Mouse (Mus musculus) lung, embryonic 15.5 days (tissue): Measurements from ENCODE around the gene Ascc2. TPM values are rescaled to one million over a fixed set of nuclear protein-coding genes. Genes with fewer than 3 reads are reported as not detected.

Experiments used
- ATAC-seq: fragments of 200-750 bp; cut with Nextera tagmentation; 2 replicates; pipeline ENCODE4 v1.8.0; 2017; ENCODE audit warnings: moderate number of reproducible peaks, borderline replicate concordance; ENCODE audit not compliant: low FRiP score, low TSS enrichment; ENCODE audit errors: extremely low read depth
- H3K27ac ChIP-seq: fragments of 300-500 bp; sonication (generic); 2 replicates; pipeline ENCODE4 v1.5.1; 2015; ENCODE audit warnings: moderate library complexity, mild to moderate bottlenecking, inconsistent platforms
- H3K27me3 ChIP-seq: fragments of 300-500 bp; sonication (generic); 2 replicates; pipeline ENCODE4 v1.6.1; 2015; ENCODE audit warnings: inconsistent platforms
- H3K36me3 ChIP-seq: fragments of 300-500 bp; sonication (generic); 2 replicates; pipeline ENCODE4 v1.6.1; 2015; ENCODE audit warnings: inconsistent platforms
- H3K4me1 ChIP-seq: fragments of 300-500 bp; sonication (generic); 2 replicates; pipeline ENCODE4 v1.6.1; 2015; ENCODE audit warnings: inconsistent platforms
- H3K4me2 ChIP-seq: fragments of 300-500 bp; sonication (generic); 2 replicates; pipeline ENCODE4 v1.6.1; 2015; ENCODE audit warnings: inconsistent platforms, mild to moderate bottlenecking, moderate library complexity
- H3K4me3 ChIP-seq: fragments of 300-500 bp; sonication (generic); 2 replicates; pipeline ENCODE4 v1.5.1; 2015; ENCODE audit warnings: mild to moderate bottlenecking, inconsistent platforms
- H3K9ac ChIP-seq: fragments of 300-500 bp; sonication (generic); 2 replicates; pipeline ENCODE4 v1.6.1; 2015; ENCODE audit warnings: inconsistent platforms
- H3K9me3 ChIP-seq: fragments of 300-500 bp; sonication (generic); 2 replicates; pipeline ENCODE4 v1.6.1; 2016; ENCODE audit warnings: inconsistent platforms
- WGBS: fragments of 180-500 bp; shearing (Covaris S2); methylation state at CpG from one replicate; pipeline ENCODE4 v1.1.7; 2015; 5-methylcytosine and 5-hydroxymethylcytosine counted together
- polyA plus RNA-seq: library from polyadenylated mRNA; unstranded; fragments of >200 nt; fragmentation: Nextera tagmentation; extraction: Ambion mirVana; gene quantifications from 2 replicates; pipeline ENCODE4 v1.2.1, GENCODE M21; 2015

Ascc2 gene
- polyA plus RNA-seq, 1 experiment from 2014 or later = 35.1 TPM

DNA sequence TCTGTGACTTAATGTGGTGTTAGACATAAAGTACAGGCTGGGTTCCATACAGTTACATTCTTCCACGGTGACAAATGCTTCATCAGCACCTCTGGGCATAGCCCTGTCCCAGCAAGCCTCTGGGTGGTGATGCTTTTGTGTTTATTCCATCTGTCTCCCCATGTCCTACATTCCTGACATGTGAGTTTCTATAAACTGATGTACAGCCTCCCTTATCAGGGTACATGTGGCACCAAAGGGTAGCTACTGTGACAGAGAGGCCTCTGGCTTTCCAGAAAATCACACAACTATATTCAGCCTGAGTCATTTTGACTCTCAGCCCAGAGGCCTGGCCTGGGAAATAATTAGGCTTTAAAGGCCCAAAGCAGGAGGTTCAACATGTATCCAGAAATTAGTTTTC lies 31.0 kb upstream of the Ascc2 start:
- H3K4me2 ChIP-seq = no peak overlapping the region
- no peak for ATAC-seq
- H3K4me3 ChIP-seq = no peak overlapping the region
- no peaks in the 10 kb centered on the region for H3K27me3 ChIP-seq
- WGBS = 64% methylated on average over 1 of the region's 1 CpGs
- no peaks in the 10 kb centered on the region for H3K9me3 ChIP-seq
- no peak overlapping the region for H3K9ac ChIP-seq
- H3K36me3 ChIP-seq = no peaks in the 10 kb centered on the region
- no peak overlapping the region for H3K27ac ChIP-seq
- peaks cover 17% of the 10 kb centered on the region for H3K4me1 ChIP-seq

- Histone ChIP-seq H3K9ac (no peak overlapping the region), H3K27me3 (no peaks in the 10 kb centered on the region), H3K4me1 (no peaks in the 10 kb centered on the region), H3K27ac (no peak overlapping the region), H3K4me2 (no peak overlapping the region), H3K36me3 (no peaks in the 10 kb centered on the region), H3K4me3 (no peak overlapping the region), H3K9me3 (no peaks in the 10 kb centered on the region)
- WGBS = 59% methylated on average over 2 of the region's 2 CpGs
- ATAC-seq = no peak
Observed at GRCm38 (mm10) chr11:4611904-4612303, 25.6 kb upstream of the Ascc2 start.

DNA sequence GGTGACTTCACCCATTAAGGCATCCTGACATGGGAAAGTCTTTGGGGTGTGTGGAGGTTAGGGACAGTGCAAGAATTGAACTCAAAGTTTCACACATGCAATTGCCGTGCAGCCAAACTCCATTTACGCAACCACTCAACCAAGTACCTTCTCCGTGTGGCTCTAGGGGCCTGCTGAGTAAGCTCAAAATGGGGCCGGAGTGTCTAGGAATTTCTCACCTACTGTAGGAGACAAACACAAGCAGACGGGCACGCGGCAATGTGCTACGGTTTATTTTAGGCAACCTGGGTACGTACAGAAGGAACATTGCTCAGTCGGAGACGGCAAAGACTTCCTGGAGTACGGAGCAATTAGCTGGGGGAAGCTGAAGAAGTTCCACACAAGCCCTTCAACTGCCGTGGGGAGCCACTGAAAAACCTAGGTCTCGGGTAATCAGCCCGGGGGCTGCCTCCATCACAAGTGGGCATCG lies 17.5 kb upstream of the Ascc2 start, which contains the start of gene Gm11032:
TSS of gene Gm11032 (plus strand) at position 51 of the 469 bp plus-strand sequence.
- Histone ChIP-seq H3K9me3 (no peaks in the 10 kb centered on the region), H3K27me3 (no peaks in the 10 kb centered on the region), H3K9ac (no peak within 1 kb of the TSS), H3K4me3 (no peak within 1 kb of the TSS), H3K4me1 (no peaks in the 10 kb centered on the region), H3K27ac (no peak within 1 kb of the TSS), H3K36me3 (no peaks in the 10 kb centered on the region), H3K4me2 (no peak within 1 kb of the TSS)
- WGBS = 54% methylated on average over 16 of the region's 16 CpGs
- no peak for ATAC-seq

DNA sequence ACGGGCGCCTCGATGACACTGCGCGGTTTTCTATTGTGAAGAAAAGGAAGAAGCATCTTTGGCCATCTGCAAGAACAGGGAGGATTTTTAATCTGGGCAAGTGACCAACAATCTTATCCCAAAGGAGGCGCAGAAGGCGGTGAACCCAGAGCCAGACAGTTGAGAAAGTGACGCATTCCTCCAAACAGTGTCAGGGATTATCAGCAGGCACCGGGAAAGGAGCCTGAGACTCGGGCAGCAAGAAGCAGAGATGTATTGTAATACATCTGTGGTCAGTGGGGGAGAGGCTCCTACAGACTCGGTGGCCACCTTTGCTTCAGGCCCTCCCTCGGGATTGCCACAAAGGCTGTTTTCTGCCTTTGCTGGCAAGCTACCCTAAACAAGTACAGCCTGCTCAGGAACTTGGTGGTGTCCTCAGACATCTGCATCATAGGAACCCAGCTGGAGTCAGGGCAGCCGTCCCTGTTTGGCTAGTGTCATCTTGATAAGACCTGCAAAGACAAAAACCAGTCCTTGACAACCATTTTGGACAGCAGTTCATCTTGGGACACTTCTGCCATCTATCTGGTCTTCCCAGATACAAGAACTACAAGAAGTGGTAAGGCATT lies 16.9 kb upstream of the Ascc2 start:
- H3K36me3 ChIP-seq = no peaks in the 10 kb centered on the region
- no peak overlapping the region for H3K4me2 ChIP-seq
- no peaks in the 10 kb centered on the region for H3K27me3 ChIP-seq
- H3K9me3 ChIP-seq = no peaks in the 10 kb centered on the region
- 37% methylated on average over 13 of the region's 13 CpGs for WGBS
- no peak overlapping the region for H3K9ac ChIP-seq
- no peak for ATAC-seq
- H3K27ac ChIP-seq = no peak overlapping the region
- H3K4me1 ChIP-seq = no peaks in the 10 kb centered on the region
- no peak overlapping the region for H3K4me3 ChIP-seq

DNA sequence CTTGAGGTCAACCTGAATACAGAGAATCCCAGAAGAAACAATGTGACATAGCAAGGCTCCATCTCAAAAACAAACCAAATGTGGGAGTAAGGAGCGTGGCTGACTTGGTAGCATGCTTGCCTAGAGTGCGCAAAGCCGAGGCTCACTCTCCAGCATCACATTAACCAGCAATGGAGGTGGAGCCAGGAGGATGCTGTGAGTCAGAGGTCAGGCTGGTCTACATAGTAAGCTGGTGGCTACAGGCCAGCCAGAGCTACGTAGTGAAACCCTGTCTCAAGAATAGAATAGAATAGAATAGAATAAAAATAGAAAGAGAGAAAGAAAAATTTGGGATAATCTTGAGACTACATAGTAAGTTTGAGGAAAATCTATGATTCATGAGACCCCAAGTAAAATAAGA lies 15.7 kb upstream of the Ascc2 start:
- H3K4me3 ChIP-seq = no peak overlapping the region
- no peaks in the 10 kb centered on the region for H3K27me3 ChIP-seq
- H3K36me3 ChIP-seq = no peaks in the 10 kb centered on the region
- H3K27ac ChIP-seq = no peak overlapping the region
- H3K9ac ChIP-seq = no peak overlapping the region
- H3K4me1 ChIP-seq = no peaks in the 10 kb centered on the region
- ATAC-seq = no peak
- WGBS = 66% methylated on average over 4 of the region's 4 CpGs
- no peak overlapping the region for H3K4me2 ChIP-seq
- no peaks in the 10 kb centered on the region for H3K9me3 ChIP-seq

GRCm38 (mm10) chr11:4622442-4622986 lies 15.0 kb upstream of the Ascc2 start:
- Histone ChIP-seq H3K4me2 (no peak overlapping the region), H3K4me1 (no peaks in the 10 kb centered on the region), H3K9me3 (no peaks in the 10 kb centered on the region), H3K9ac (no peak overlapping the region), H3K27me3 (no peaks in the 10 kb centered on the region), H3K27ac (no peak overlapping the region), H3K4me3 (no peak overlapping the region), H3K36me3 (no peaks in the 10 kb centered on the region)
- ATAC-seq = no peak
- WGBS = 57% methylated on average over 7 of the region's 7 CpGs

GRCm38 (mm10) chr11:4622997-4623396 lies 14.6 kb upstream of the Ascc2 start:
- Histone ChIP-seq H3K9ac (no peak overlapping the region), H3K4me2 (no peak overlapping the region), H3K36me3 (no peaks in the 10 kb centered on the region), H3K27ac (no peak overlapping the region), H3K4me1 (no peaks in the 10 kb centered on the region), H3K27me3 (no peaks in the 10 kb centered on the region), H3K4me3 (no peak overlapping the region), H3K9me3 (no peaks in the 10 kb centered on the region)
- ATAC-seq = no peak
- 66% methylated on average over 5 of the region's 5 CpGs for WGBS

- no peak overlapping the region for H3K9ac ChIP-seq
- no peaks in the 10 kb centered on the region for H3K9me3 ChIP-seq
- no peak for ATAC-seq
- no peaks in the 10 kb centered on the region for H3K36me3 ChIP-seq
- H3K27me3 ChIP-seq = no peaks in the 10 kb centered on the region
- no peak overlapping the region for H3K4me2 ChIP-seq
- WGBS = 70% methylated on average over 7 of the region's 7 CpGs
- H3K27ac ChIP-seq = no peak overlapping the region
- H3K4me3 ChIP-seq = no peak overlapping the region
- peaks cover 11% of the 10 kb centered on the region; the same call in 1 of the 2 replicates for H3K4me1 ChIP-seq
Observed at GRCm38 (mm10) chr11:4625931-4626330, 11.6 kb upstream of the Ascc2 start.

DNA sequence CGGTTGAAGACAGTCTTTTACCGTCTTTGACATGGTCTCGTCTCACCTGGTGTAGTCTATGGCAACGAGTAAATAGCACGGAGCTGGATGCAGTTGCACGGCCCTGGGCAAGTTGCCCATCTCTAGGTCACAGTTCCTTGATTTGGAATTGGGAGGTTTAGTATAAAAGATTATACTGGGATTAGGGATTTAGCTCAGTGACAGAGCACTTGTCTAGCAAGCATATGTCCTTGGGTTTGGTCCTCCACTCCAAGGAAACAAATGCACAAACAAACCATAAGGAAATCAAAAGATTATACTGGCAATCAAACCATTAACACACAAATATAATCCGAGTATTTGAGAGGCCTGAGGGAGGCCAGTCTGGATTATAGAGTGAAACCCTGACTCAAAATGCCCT lies 9.9 kb upstream of the Ascc2 start:
- 69% methylated on average over 7 of the region's 7 CpGs for WGBS
- no peak overlapping the region for H3K27ac ChIP-seq
- H3K9me3 ChIP-seq = no peaks in the 10 kb centered on the region
- no peak overlapping the region for H3K9ac ChIP-seq
- H3K4me2 ChIP-seq = no peak overlapping the region
- ATAC-seq = no peak
- peaks cover 11% of the 10 kb centered on the region; the same call in 1 of the 2 replicates for H3K4me1 ChIP-seq
- no peaks in the 10 kb centered on the region for H3K27me3 ChIP-seq
- no peak overlapping the region for H3K4me3 ChIP-seq
- no peaks in the 10 kb centered on the region for H3K36me3 ChIP-seq

- WGBS = 18% methylated on average over 8 of the region's 8 CpGs
- Histone ChIP-seq H3K4me3 (no peak overlapping the region), H3K4me1 (peaks cover 11% of the 10 kb centered on the region; the same call in 1 of the 2 replicates), H3K4me2 (no peak overlapping the region), H3K9ac (no peak overlapping the region), H3K36me3 (no peaks in the 10 kb centered on the region), H3K9me3 (no peaks in the 10 kb centered on the region), H3K27me3 (no peaks in the 10 kb centered on the region), H3K27ac (peak overlapping the region; percentile 43; the same call in 1 of the 2 replicates)
- no peak; the same call in 1 of the 2 replicates for ATAC-seq
Observed at GRCm38 (mm10) chr11:4629861-4630280, 7.7 kb upstream of the Ascc2 start.

- H3K9ac ChIP-seq = no peak overlapping the region
Observed at GRCm38 (mm10) chr11:4633420-4633819, 4.1 kb upstream of the Ascc2 start.

DNA sequence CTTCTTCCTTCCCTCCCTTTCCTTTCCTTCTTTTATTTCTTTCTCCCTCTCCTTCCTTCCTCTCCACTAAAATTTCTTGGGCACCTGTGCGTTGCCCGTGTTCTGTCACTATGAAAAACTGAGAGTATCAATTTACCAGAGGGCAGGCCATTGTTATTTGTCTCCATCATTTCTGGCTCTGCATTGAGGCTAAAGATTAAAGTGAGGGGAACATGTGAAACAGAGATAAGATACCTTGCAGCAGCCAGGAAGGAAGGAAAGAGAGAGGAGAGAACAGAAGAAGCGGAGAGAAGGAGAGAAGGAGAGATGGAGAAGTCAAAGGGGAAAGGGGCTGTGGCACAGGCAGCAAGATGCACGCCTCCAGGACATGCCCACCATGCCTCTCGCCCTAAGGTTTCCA lies 3.2 kb upstream of the Ascc2 start:
- Histone ChIP-seq H3K4me2 (no peak overlapping the region), H3K27ac (no peak overlapping the region), H3K4me3 (no peak overlapping the region), H3K4me1 (peaks cover 30% of the 10 kb centered on the region), H3K27me3 (no peaks in the 10 kb centered on the region), H3K9ac (no peak overlapping the region), H3K9me3 (no peaks in the 10 kb centered on the region), H3K36me3 (no peaks in the 10 kb centered on the region)
- ATAC-seq = no peak
- 46% methylated on average over 5 of the region's 5 CpGs for WGBS

More at GRCm38 (mm10) chr11:4633420-4633819, 4.1 kb upstream of the Ascc2 start:
- no peaks in the 10 kb centered on the region for H3K27me3 ChIP-seq
- no peaks in the 10 kb centered on the region for H3K36me3 ChIP-seq
- H3K4me3 ChIP-seq = no peak overlapping the region
- ATAC-seq = no peak
- peaks cover 20% of the 10 kb centered on the region for H3K4me1 ChIP-seq
- H3K27ac ChIP-seq = no peak overlapping the region
- no peak overlapping the region for H3K4me2 ChIP-seq
- WGBS = 17% methylated on average over 2 of the region's 2 CpGs
- no peaks in the 10 kb centered on the region for H3K9me3 ChIP-seq
